Mouse (Mus musculus): ENCODE data around the gene Plxnd1. TPM values are rescaled to one million over a fixed set of nuclear protein-coding genes. Genes with fewer than 3 reads are reported as not detected.

Gene Plxnd1
- total RNA-seq, 2 experiments from 2014 or later: 14.7 to 26.7 TPM

DNA sequence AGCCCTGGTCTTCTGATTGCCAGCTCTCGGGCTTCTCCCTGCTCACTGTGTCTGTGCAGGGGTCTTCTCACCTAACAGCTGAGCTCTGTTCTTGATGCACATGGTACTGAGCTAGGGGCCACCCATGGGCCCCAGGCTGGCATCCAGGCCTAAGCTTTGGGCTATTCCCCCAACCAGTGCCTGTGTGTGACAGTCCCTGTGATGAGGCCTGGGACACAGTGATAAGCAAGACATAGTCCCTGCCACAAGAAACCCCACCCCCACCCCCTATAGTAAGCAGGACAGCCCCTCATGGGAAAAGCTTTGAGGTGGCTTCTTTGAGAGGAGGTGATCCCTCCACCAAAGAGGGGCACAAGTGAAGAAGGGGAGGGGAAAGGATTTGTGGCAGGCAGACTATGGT lies 76.2 kb downstream of the Plxnd1 start:
- H3K4me3 ChIP-seq: no peak overlapping the region
- intact Hi-C loops (cut with DNase I): no loop called here
- no peak overlapping the region for H3K27ac ChIP-seq
- no peak for TF ChIP-seq CTCF (IDR thresholded peaks at IDR 0.05)
- no peak for DNase-seq

DNA sequence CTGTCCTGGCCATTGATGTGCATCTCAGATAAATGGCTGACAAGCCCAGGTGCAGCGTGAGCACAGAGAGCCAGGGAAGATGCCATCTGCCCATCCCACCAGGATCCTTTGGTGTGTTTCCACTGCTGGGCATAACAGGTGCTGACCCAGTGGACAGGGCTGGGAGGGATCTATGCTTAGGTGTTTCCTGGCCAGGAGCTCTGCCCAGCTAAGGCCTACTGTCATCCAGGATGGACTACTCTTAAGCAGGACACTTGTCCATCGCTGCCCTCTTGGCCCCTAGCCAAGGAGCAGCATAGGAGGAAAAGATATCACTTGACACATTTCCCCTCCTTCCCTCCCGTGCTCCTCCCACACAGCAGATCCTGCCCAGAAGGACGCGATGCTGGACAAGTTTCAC lies 78.2 kb downstream of the Plxnd1 start:
- Histone ChIP-seq H3K27ac (peak overlapping the region; percentile 81), H3K4me3 (no peak overlapping the region)
- no peak for DNase-seq
- intact Hi-C loops (cut with DNase I): no loop called here
- no peak for TF ChIP-seq CTCF (IDR thresholded peaks at IDR 0.05)

DNA sequence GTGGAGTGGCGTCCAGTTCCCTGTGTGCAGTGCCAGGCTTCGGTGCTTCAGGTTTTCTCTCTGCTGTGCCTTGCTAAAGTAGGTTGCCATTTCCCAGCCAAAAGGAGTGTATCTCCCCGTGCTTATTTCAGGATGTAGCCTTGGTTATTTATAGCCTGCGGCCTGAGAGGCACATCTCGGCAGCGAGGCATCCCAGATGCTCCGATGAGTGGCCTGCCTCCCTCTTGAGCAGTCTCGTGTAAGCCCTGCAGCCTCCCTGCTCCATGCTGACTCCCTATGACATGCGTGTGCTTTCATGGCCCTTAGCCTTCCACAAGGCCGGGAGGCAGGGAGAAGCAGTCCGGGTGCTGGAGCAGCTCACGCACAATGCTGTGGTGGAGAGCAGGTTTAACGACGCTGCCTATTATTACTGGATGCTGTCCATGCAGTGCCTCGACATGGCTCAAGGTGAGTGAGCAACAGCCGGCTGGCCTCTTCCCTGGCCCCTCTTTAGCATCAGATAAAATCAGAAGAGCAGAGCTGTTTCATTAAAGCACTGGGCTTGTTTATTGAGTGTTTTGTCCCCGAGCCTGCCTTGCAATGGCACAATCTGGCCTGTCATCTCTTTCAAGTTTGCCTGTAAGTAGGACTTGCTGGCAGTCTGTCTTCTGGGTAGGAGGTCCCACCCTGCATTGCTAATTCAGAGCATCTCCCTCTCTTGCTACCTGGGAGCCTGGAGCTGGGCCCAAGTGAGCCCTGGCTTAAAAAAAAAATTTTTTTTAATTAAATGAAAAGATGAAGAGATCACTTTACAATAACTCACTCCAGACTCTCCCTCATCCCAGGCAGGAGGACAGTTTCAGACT lies 79.0 kb downstream of the Plxnd1 start:
- intact Hi-C loops (cut with DNase I): loop anchor here (2.0 kb wide), 1 partner anchor 41 kb away; no protein-coding TSS in a partner anchor
- H3K4me3 ChIP-seq: peak overlapping the region; percentile 23; the same call in 1 of the 2 replicates
- TF ChIP-seq CTCF (IDR thresholded peaks at IDR 0.05): no peak
- peak; percentile 72 for DNase-seq
- peak overlapping the region; percentile 81 for H3K27ac ChIP-seq

DNA sequence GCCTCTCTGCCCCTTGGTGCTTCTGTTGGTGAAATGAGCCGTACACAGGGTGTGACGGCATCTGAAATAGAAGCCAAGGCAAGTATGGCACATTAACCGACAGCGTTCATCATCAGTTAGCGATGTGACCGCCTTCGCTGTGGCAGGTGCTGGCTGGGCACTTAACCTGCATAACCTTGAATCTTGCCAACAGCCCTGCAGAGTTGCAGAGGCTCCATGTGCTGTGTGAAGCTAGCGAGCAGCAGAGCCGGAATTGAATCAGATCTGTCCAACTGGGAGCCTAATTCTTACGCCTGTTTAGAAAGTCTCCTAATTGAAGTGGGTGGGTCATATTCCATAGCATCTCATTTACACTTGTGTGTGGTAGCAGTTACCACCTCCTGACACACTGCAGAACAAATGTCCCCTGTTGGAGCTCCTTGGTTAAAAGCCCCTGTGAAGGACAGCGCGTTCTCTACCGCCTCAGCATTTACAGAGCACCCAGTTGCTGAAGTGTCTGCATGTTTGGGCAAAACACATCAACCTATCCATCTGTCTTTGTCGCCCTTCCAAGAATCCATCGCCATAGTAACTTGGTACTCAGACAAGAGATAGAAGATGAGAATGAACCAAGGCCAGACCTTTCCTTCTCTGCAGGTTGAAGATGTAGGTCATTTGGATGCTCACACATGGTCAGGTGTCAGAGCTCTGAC lies 80.1 kb downstream of the Plxnd1 start:
- no peak overlapping the region for H3K4me3 ChIP-seq
- peak overlapping the region; percentile 81 for H3K27ac ChIP-seq
- intact Hi-C loops (cut with DNase I): loop anchor here (2.0 kb wide), 1 partner anchor 42 kb away; no protein-coding TSS in a partner anchor
- no peak for TF ChIP-seq CTCF (IDR thresholded peaks at IDR 0.05)
- DNase-seq: peak; percentile 54

DNA sequence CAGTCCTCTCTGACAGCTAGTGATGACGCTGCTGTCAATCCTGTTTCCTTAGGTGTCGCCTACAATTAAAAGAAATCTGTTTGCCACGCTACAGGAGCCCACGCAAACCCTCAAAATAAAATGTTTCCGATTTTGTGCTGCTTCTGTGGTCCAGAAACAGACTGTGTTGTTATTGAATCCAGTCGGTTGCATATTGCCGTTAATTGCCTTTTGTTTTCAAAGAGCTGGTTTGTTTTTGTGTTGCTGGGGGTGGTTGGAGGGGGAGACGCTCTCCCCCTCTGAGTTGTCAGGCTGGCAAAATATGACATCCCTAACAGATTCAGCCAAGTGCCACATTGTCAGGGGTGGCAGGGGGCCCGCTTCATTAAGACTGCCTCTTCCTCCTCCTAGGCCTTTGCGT lies 81.3 kb downstream of the Plxnd1 start:
- intact Hi-C loops (cut with DNase I): no loop called here
- no peak for TF ChIP-seq CTCF (IDR thresholded peaks at IDR 0.05)
- Histone ChIP-seq H3K4me3 (no peak overlapping the region), H3K27ac (peak overlapping the region; percentile 81; the same call in 1 of the 2 replicates)
- DNase-seq: no peak

DNA sequence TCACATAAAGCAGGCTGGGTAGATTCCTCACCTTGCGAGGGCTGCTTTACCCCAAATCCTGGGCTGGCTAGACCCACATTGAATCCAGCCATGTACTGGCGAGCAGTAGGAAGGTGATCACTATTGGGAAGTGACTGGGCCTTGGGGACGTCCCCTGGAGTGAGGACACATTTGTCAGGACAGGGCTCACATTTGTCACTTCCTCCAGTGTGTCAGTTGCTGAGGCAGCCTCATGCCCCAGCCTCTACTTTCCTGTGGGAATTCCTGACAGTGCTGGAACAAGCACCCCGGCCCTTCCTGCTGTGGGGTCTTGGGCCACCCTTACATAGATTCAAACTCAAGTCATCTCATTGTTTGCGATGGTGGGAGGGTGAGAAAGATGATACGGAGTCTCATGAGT lies 83.0 kb downstream of the Plxnd1 start:
- no peak for TF ChIP-seq CTCF (IDR thresholded peaks at IDR 0.05)
- intact Hi-C loops (cut with DNase I): no loop called here
- DNase-seq: no peak
- peak overlapping the region; percentile 76 for H3K27ac ChIP-seq
- no peak overlapping the region for H3K4me3 ChIP-seq

DNA sequence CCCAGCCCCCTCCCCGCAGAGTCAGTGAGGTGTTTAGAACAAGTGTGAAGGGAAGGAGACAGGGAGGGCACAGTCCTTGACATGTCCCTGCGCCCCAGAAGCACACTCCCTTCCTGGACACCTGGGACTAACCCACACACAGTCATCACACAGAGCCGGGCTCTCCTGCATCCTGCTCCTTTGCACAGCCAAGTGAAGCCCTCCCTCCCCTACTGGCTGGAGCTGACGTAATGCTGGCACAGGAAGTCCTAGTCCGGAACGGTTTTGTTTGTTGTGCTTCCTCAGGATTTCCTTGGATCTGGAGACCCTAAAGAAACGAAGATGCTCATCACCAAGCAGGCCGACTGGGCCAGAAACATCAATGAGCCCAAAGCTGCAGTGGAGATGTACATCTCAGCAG lies 84.9 kb downstream of the Plxnd1 start:
- peak; percentile 58 for DNase-seq
- peak overlapping the region; percentile 76 for H3K27ac ChIP-seq
- no peak for TF ChIP-seq CTCF (IDR thresholded peaks at IDR 0.05)
- peak overlapping the region; percentile 11; the same call in 1 of the 2 replicates for H3K4me3 ChIP-seq
- intact Hi-C loops (cut with DNase I): no loop called here

DNA sequence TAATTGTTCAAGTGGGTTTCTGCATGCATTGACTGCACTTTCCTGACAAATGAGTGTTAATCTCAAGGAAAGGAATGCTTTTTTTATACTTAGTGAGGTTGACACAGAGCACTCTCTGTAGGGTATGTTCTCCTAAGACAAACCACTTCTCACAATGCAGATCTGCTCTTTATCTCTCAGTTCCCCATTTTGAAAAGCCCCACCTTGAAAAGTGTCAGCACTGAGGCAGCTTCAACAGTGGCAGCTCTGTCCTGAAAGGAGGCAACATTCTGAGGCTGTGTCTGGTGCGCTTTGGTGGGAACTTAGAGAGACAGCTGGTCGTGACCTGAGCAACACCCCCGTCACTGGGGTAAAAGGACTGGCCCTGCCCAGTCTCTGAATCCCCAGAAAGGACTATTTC lies 85.8 kb downstream of the Plxnd1 start:
- peak; percentile 14 for DNase-seq
- no peak for TF ChIP-seq CTCF (IDR thresholded peaks at IDR 0.05)
- intact Hi-C loops (cut with DNase I): no loop called here
- Histone ChIP-seq H3K4me3 (no peak overlapping the region), H3K27ac (peak overlapping the region; percentile 76)

DNA sequence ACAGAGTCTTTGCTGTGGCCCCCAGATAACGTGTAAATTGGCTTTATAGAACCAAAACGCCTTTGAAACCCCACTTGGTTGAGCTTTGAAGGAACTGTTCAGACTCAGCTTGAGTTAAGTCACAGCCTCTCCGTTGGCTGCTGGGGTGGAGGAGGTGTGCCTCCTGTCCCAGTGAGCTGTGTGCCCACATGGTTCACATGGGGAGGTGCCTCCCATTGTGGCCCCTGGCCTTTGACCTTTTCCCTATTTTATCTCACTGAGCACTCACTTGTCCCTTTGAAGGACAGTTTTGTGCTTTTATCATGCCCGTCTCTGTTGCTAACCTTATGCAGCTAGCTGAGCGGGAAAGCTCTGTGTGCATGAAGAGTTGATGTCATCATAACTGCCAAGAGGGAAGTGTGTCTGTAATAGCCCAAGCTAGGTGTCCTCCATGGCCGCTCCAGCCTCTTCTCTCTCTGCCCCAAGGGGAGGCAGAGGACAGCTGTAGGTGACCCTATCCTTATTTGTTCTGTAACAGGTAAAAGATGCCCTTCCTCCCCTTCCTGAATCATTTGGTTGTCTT lies 86.3 kb downstream of the Plxnd1 start:
- Histone ChIP-seq H3K4me3 (no peak overlapping the region), H3K27ac (peak overlapping the region; percentile 76; the same call in 1 of the 2 replicates)
- no peak for TF ChIP-seq CTCF (IDR thresholded peaks at IDR 0.05)
- intact Hi-C loops (cut with DNase I): no loop called here
- no peak for DNase-seq

DNA sequence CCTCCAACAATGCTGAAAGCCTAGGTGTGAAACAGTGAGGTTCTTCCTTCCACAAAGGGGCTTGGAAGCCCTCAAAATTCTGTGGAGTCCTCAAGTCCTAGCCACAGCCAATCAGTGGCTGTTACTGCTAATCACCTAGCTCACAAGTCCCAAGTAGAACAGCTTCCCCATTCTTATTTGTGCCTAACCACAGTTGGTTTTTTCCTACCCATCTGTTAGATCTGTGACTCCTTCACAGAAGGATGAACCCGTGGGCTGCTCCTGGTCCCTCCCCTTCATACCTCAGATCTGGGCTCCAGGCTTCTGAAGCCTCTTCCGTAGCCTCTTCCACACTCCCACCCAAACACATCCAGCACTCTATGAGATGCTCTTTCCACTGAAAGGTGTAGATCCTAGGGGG lies 87.9 kb downstream of the Plxnd1 start:
- no peak overlapping the region for H3K4me3 ChIP-seq
- intact Hi-C loops (cut with DNase I): no loop called here
- TF ChIP-seq CTCF (IDR thresholded peaks at IDR 0.05): no peak
- DNase-seq: no peak
- peak overlapping the region; percentile 75 for H3K27ac ChIP-seq

DNA sequence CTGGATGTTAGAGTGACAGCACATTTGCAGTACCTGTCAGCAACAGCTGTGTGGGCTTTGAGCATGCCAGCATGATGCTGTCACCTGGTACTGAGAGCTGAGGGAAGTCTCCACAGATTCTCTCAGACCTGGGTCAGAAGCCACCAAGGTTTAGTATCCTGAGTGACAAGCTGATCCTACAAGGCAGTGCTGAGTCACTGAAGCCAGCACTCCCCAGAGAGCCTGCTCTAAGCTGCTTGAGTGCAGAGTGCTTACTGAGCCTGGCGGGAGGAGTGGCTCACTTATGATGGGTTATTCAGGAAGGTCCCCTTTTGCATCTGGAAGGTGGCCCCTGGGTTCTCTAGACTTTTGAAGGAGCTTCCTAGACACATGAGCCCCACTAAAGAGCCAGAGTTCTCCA lies 88.3 kb downstream of the Plxnd1 start:
- peak; percentile 13 for DNase-seq
- no peak overlapping the region for H3K4me3 ChIP-seq
- intact Hi-C loops (cut with DNase I): no loop called here
- peak overlapping the region; percentile 75 for H3K27ac ChIP-seq
- TF ChIP-seq CTCF (IDR thresholded peaks at IDR 0.05): no peak

DNA sequence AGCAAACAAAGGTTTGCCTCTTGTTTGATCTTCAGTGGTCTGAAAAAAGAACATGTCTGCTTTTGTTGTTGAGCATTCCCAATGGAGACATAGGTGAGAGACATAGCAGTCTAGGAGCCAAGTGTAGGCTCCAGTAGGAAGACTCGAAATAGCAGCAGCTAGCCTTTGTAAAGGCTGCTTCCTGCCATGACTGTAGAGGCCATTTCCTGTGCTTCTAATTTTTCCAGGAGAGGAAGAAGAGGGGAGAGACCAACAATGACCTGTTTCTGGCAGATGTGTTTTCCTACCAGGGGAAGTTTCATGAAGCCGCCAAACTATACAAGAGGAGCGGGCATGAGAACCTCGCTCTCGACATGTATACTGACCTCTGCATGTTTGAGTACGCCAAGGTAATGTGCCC lies 89.2 kb downstream of the Plxnd1 start:
- Histone ChIP-seq H3K4me3 (no peak overlapping the region), H3K27ac (peak overlapping the region; percentile 75)
- no peak for TF ChIP-seq CTCF (IDR thresholded peaks at IDR 0.05)
- intact Hi-C loops (cut with DNase I): loop anchor here (2.0 kb wide), 1 partner anchor 53 kb away; no protein-coding TSS in a partner anchor
- DNase-seq: peak; percentile 14

Other genes starting within 250 kb of the Plxnd1 start
- under 1 TPM in 1 of 2 experiments, not detected in 1; 0.28 TPM for gene Tmem40, start 232.6 kb downstream of the Plxnd1 start, total RNA-seq (2021)
- 10 to 100 TPM; 62.9 to 68.9 TPM for gene Cand2, start 220.5 kb downstream of the Plxnd1 start, total RNA-seq (2021)
- gene Rpl32, start 186.3 kb downstream of the Plxnd1 start, total RNA-seq (2021): 100 to 1,000 TPM; 562 to 624 TPM
- not detected for gene Efcab12, start 156.6 kb downstream of the Plxnd1 start, total RNA-seq (2021)
- under 1 TPM; 0.75 to 0.77 TPM for gene Mbd4, start 141.6 kb downstream of the Plxnd1 start, total RNA-seq (2021)
- gene Ift122, start 141.5 kb downstream of the Plxnd1 start, total RNA-seq (2021): 1 to 10 TPM; 4.9 to 5.1 TPM
- under 1 TPM in 1 of 2 experiments, not detected in 1; 0.06 TPM for gene Rho, start 63.3 kb downstream of the Plxnd1 start, total RNA-seq (2021)
- not detected for gene H1foo, start 50.1 kb downstream of the Plxnd1 start, total RNA-seq (2021)
- gene Tmcc1, start 198.5 kb upstream of the Plxnd1 start, total RNA-seq (2021): 10 to 100 TPM; 45.9 to 59.9 TPM
- 10 to 100 TPM; 23.6 to 27.7 TPM for gene Washc2, start 213.0 kb upstream of the Plxnd1 start, total RNA-seq (2021)

All from gastrocnemius, adult 2 months (tissue).